Mouse (Mus musculus) heart, adult 11 months (tissue): Measurements from ENCODE around the gene Ahdc1.

ENCODE experiments used
- DNase-seq: peaks from one replicate; pipeline ENCODE4 v3.0.0; 2022

Ahdc1 gene

GRCm38 (mm10) chr4:133018263-133018798, 7.3 kb downstream of the Ahdc1 start:
- peak; percentile 90 for DNase-seq

- no peak for DNase-seq
These were observed 9.7 kb downstream of the Ahdc1 start for GRCm38 (mm10) chr4:133020721-133021120.

- no peak for DNase-seq
These were observed 10.2 kb downstream of the Ahdc1 start for GRCm38 (mm10) chr4:133021181-133021671.

- DNase-seq = no peak
These were observed 11.2 kb downstream of the Ahdc1 start for GRCm38 (mm10) chr4:133022217-133022616.

- DNase-seq = no peak
These were observed 12.0 kb downstream of the Ahdc1 start for GRCm38 (mm10) chr4:133022954-133023635.

- DNase-seq = no peak
These were observed 12.6 kb downstream of the Ahdc1 start for GRCm38 (mm10) chr4:133023636-133024035.

GRCm38 (mm10) chr4:133024404-133024803, 13.3 kb downstream of the Ahdc1 start:
- no peak for DNase-seq

- DNase-seq = peak; percentile 98
These were observed 14.1 kb downstream of the Ahdc1 start for GRCm38 (mm10) chr4:133024969-133025685.

GRCm38 (mm10) chr4:133026272-133026671, 15.2 kb downstream of the Ahdc1 start:
- no peak for DNase-seq

GRCm38 (mm10) chr4:133026826-133027375, 15.8 kb downstream of the Ahdc1 start:
- DNase-seq = no peak

GRCm38 (mm10) chr4:133027721-133028120, 16.7 kb downstream of the Ahdc1 start:
- DNase-seq = no peak

- DNase-seq = peak; percentile 91
These were observed 17.1 kb downstream of the Ahdc1 start for GRCm38 (mm10) chr4:133028193-133028592.

GRCm38 (mm10) chr4:133028875-133029274, 17.8 kb downstream of the Ahdc1 start:
- no peak for DNase-seq

- no peak for DNase-seq
These were observed 21.5 kb downstream of the Ahdc1 start for GRCm38 (mm10) chr4:133032410-133033095.

- no peak for DNase-seq
These were observed 23.4 kb downstream of the Ahdc1 start for GRCm38 (mm10) chr4:133034478-133034877.

- DNase-seq = no peak
These were observed 24.4 kb downstream of the Ahdc1 start for GRCm38 (mm10) chr4:133035446-133035845.

- no peak for DNase-seq
These were observed 24.9 kb downstream of the Ahdc1 start for GRCm38 (mm10) chr4:133035946-133036345.

- DNase-seq = no peak
These were observed 26.2 kb downstream of the Ahdc1 start for GRCm38 (mm10) chr4:133037293-133037692.

GRCm38 (mm10) chr4:133037798-133038197, 26.7 kb downstream of the Ahdc1 start:
- DNase-seq = no peak

- peak; percentile 98 for DNase-seq
These were observed 27.6 kb downstream of the Ahdc1 start for GRCm38 (mm10) chr4:133038521-133039115.

GRCm38 (mm10) chr4:133039116-133039819, 28.2 kb downstream of the Ahdc1 start:
- peak; percentile 98 for DNase-seq

GRCm38 (mm10) chr4:133039832-133040231, 28.8 kb downstream of the Ahdc1 start:
- DNase-seq = no peak
